In the genomic region with DNA sequence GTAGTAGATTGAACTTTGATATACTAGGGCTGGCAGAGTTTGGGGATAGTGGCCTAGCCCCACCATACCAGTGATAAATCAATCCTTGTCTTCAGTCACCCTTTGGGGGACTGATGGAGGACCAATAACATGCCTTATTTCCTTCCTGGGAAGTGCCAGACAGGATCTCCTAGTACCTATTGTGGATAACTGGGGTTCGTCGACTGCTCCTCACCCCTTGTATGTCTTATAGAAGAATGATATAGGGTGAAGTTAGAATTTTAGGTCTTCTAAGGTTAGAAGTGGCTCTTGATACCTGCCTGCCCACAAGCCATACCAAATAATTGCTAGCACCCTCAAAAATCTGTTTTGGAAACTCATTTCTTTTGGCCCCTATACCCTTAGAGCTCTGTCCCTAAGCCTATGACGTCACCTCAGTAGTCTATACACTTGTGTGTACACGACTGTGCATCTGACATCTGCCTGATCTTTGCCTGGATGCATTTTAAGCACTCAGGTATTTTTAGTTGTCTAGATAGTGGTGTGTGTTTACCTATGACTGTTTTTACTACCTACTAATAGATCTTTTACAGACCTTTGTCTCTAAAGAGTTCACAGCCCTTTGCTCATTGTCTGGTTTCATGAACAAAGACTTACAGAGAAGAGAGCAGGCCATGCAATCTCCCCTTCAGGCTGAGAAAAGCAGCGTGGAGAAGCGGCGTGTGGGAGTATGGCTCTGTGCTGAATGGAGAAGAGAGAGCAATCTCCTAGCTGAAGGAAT, we compare ENCODE assay signal across 10 mouse cellular contexts. TPM values are rescaled to one million over a fixed set of nuclear protein-coding genes. Genes with fewer than 3 reads are reported as not detected.
DNase-seq lines count a peak whose midpoint lies in the region; ATAC-seq lines count a peak whose summit lies in the region.
"Had no signal": no experiment of that assay in that cellular context is flagged by ENCODE, and none has a peak within 500 bp of the region (broad histone marks: within the 10 kb centered on the region; RNA-seq: fewer than 3 reads in every experiment).

No protein-coding gene starts in this region.

- DNase-seq in embryo, embryonic 10 days (ENCODE audit: low spot score), result peak; percentile 45
- no peak for DNase-seq in embryo, embryonic 10.5 days (ENCODE audit: low spot score)
- no peak for DNase-seq in lung, postnatal 25 days (ENCODE audit: low spot score)
- no peak for DNase-seq in intestine, embryonic 14.5 days (ENCODE audit: low spot score)
- no peak for DNase-seq in thymus, postnatal 14 days
- no peak for DNase-seq in frontal cortex, adult 2 months (ENCODE audit: extremely low spot score in 1 of 2, low spot score in 1 of 2)
- DNase-seq: liver had no signal

- 64% methylated on average over 7 of the region's 7 CpGs for WGBS in lung, embryonic 16.5 days
- WGBS in intestine, embryonic 14.5 days, result 60% methylated on average over 7 of the region's 7 CpGs
- 62% methylated on average over 7 of the region's 7 CpGs for WGBS in stomach, embryonic 15.5 days

- H3K9me3 ChIP-seq in lung, embryonic 16.5 days (ENCODE audit: control insufficient read depth, low read length), result no peaks in the 10 kb centered on the region
- H3K9me3 ChIP-seq in intestine, embryonic 14.5 days (ENCODE audit: control insufficient read depth, low read length), result no peaks in the 10 kb centered on the region
- no peaks in the 10 kb centered on the region for H3K9me3 ChIP-seq in stomach, embryonic 15.5 days

- ATAC-seq in lung, embryonic 16.5 days (ENCODE audit: low read depth), result no peak
- ATAC-seq in intestine, embryonic 14.5 days (replicated peaks; ENCODE audit: low FRiP score, low TSS enrichment, low read depth), result no peak
- ATAC-seq in stomach, embryonic 15.5 days (ENCODE audit: insufficient read depth, low FRiP score, low read depth), result no peak

- no peak overlapping the region for H3K4me2 ChIP-seq in lung, embryonic 16.5 days (ENCODE audit: low read depth, low read length)
- H3K4me2 ChIP-seq in intestine, embryonic 14.5 days (ENCODE audit: low read length), result no peak overlapping the region
- no peak overlapping the region for H3K4me2 ChIP-seq in stomach, embryonic 15.5 days

- peaks cover 36% of the 10 kb centered on the region for H3K4me1 ChIP-seq in lung, embryonic 16.5 days (replicated peaks; ENCODE audit: control insufficient read depth, insufficient read depth, low read length)
- peaks cover 22% of the 10 kb centered on the region for H3K4me1 ChIP-seq in intestine, embryonic 14.5 days (replicated peaks; ENCODE audit: control insufficient read depth, insufficient read depth, low read length)
- H3K4me1 ChIP-seq in stomach, embryonic 15.5 days, result peaks cover 31% of the 10 kb centered on the region

- no peak overlapping the region for H3K4me3 ChIP-seq in lung, embryonic 16.5 days (ENCODE audit: low read length)
- no peak overlapping the region for H3K4me3 ChIP-seq in intestine, embryonic 14.5 days (ENCODE audit: low read depth, low read length)
- H3K4me3 ChIP-seq in stomach, embryonic 15.5 days (replicated peaks), result no peak overlapping the region
- H3K4me3 ChIP-seq: myocyte had no signal

- H3K9ac ChIP-seq in lung, embryonic 16.5 days (ENCODE audit: low read length), result no peak overlapping the region
- H3K9ac ChIP-seq in intestine, embryonic 14.5 days (ENCODE audit: low read length), result no peak overlapping the region
- H3K9ac ChIP-seq in stomach, embryonic 15.5 days, result no peak overlapping the region

- H3K27ac ChIP-seq in lung, embryonic 16.5 days (ENCODE audit: low read length), result peak overlapping the region; percentile 65
- H3K27ac ChIP-seq in intestine, embryonic 14.5 days (ENCODE audit: low read depth), result peak overlapping the region; percentile 34; the same call in 1 of the 2 replicates
- H3K27ac ChIP-seq in stomach, embryonic 15.5 days, result peak overlapping the region; percentile 46

- H3K27me3 ChIP-seq in lung, embryonic 16.5 days (ENCODE audit: control insufficient read depth, insufficient read depth, low read depth, low read length), result no peaks in the 10 kb centered on the region
- H3K27me3 ChIP-seq in intestine, embryonic 14.5 days (replicated peaks; ENCODE audit: control insufficient read depth, insufficient read depth, low read length), result peaks cover 4% of the 10 kb centered on the region
- 0 out of 2 replicates have a peak, but pooled peaks cover under 1% of the 10 kb centered on the region for H3K27me3 ChIP-seq in stomach, embryonic 15.5 days (replicated peaks)

- no peaks in the 10 kb centered on the region for H3K36me3 ChIP-seq in lung, embryonic 16.5 days (ENCODE audit: control insufficient read depth, insufficient read depth, low read length)
- H3K36me3 ChIP-seq in intestine, embryonic 14.5 days (ENCODE audit: control insufficient read depth, insufficient read depth, low read length), result no peaks in the 10 kb centered on the region
- H3K36me3 ChIP-seq in stomach, embryonic 15.5 days, result no peaks in the 10 kb centered on the region

RNA-seq across cellular contexts. Expression of a gene that starts 6.1 kb away (rescaled TPM):
- 23.4 TPM in 2 replicates for polyA plus RNA-seq in lung, embryonic 16.5 days (2015; fragmentation: Nextera tagmentation; extraction: Ambion mirVana)
- polyA plus RNA-seq in intestine, embryonic 14.5 days (2014; fragmentation: Nextera tagmentation; extraction: Ambion mirVana), result 2.1 and 4.4 TPM in 2 replicates
- polyA plus RNA-seq in stomach, embryonic 15.5 days (2015; fragmentation: Nextera tagmentation; extraction: Ambion mirVana), result 6.1 and 6.5 TPM in 2 replicates
- polyA plus RNA-seq in frontal cortex, adult 2 months (2012; rRNA removed), result 0.84 and 1.0 TPM in 2 replicates

RNA-seq across cellular contexts. Expression of a gene that starts 23.6 kb away (rescaled TPM):
- 0.50 and 0.87 TPM in 2 replicates for polyA plus RNA-seq in lung, embryonic 16.5 days (2015; fragmentation: Nextera tagmentation; extraction: Ambion mirVana)
- polyA plus RNA-seq in intestine, embryonic 14.5 days (2014; fragmentation: Nextera tagmentation; extraction: Ambion mirVana), result 0.19 and 0.22 TPM in 2 replicates
- 0.14 and 0.15 TPM in 2 replicates for polyA plus RNA-seq in stomach, embryonic 15.5 days (2015; fragmentation: Nextera tagmentation; extraction: Ambion mirVana)
- polyA plus RNA-seq in frontal cortex, adult 2 months (2012; rRNA removed), result 8.8 and 10.1 TPM in 2 replicates
